In the genomic region with DNA sequence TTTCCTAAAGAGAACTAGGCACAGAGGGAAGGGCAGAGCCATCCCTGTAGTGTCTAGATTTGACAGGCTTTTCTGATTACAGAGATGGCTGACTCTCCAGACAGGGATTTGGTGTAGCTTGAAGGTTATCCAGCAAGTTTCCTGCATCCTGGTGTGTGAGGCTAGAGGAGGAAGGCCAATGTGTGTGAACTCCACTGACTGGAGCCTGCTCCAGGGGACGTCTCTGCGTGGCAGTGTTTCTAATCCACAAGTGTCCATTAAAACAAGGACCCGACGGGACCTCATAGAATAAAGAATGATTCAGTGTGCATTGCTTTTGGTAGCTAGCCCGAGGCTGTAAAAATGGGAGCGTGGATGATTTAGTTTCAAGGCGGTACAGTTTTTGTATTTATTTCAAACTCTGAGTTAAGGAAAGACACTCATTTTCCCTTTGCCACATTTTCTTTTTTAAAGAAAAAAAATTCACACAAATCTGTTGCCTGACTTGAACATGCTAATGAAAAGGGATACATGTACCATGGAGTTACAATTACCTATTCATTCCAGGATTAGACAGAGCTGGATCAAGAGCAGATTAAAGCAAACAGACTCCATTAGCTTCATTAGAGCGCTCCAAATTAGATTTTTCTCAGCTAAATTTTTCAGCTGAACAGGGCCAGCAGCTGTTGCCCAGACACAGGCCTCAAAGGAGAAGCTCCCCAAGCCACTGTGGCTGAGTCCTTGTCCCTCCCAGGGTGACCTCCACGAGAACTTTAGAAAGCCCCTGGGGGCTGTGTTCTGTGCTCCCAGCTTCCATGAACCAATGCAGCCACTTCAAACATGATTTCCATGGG, we compare ENCODE assay signal across 18 mouse cellular contexts. TPM values are rescaled to one million over a fixed set of nuclear protein-coding genes. Genes with fewer than 3 reads are reported as not detected.
DNase-seq lines count a peak whose midpoint lies in the region; ATAC-seq and TF ChIP-seq lines count a peak whose summit lies in the region.
"Had no signal": no experiment of that assay in that cellular context is flagged by ENCODE, and none has a peak within 500 bp of the region (broad histone marks: within the 10 kb centered on the region; RNA-seq: fewer than 3 reads in every experiment).

No protein-coding gene starts in this region.

- H3K9me3 ChIP-seq in forebrain, embryonic 10.5 days: no peaks in the 10 kb centered on the region
- no peaks in the 10 kb centered on the region for H3K9me3 ChIP-seq in forebrain, postnatal 0 days (ENCODE audit: low read length)
- H3K9me3 ChIP-seq in midbrain, embryonic 16.5 days (replicated peaks; ENCODE audit: control insufficient read depth, low read length, poor library complexity, severe bottlenecking): no peaks in the 10 kb centered on the region
- H3K9me3 ChIP-seq: heart, embryonic 12.5 days; limb, embryonic 15.5 days had no signal

- H3K4me1 ChIP-seq in forebrain, embryonic 10.5 days: peaks cover 21% of the 10 kb centered on the region
- H3K4me1 ChIP-seq in forebrain, postnatal 0 days (ENCODE audit: insufficient read depth): no peaks in the 10 kb centered on the region
- peaks cover 9% of the 10 kb centered on the region; the same call in 1 of the 2 replicates for H3K4me1 ChIP-seq in midbrain, embryonic 16.5 days (ENCODE audit: control insufficient read depth, insufficient read depth, low read length)
- H3K4me1 ChIP-seq: limb, embryonic 15.5 days had no signal

- H3K9ac ChIP-seq in forebrain, postnatal 0 days: no peak overlapping the region
- no peak overlapping the region for H3K9ac ChIP-seq in midbrain, embryonic 16.5 days (ENCODE audit: low read depth, low read length)
- H3K9ac ChIP-seq: heart, embryonic 12.5 days; limb, embryonic 15.5 days; liver, postnatal 0 days had no signal

- peak; percentile 19 for DNase-seq in kidney, postnatal 10 days
- no peak for DNase-seq in kidney, postnatal 14 days
- DNase-seq in forebrain, embryonic 10.5 days (ENCODE audit: extremely low spot score, low spot score): peak; percentile 19
- DNase-seq in forebrain, postnatal 0 days: no peak
- DNase-seq in gastrocnemius, postnatal 14 days: no peak
- DNase-seq in gastrocnemius, postnatal 10 days: no peak
- no peak for DNase-seq in testis, postnatal 14 days (ENCODE audit: low spot score)
- DNase-seq: adrenal gland, postnatal 14 days; cerebellum, postnatal 36 days; gastrocnemius, postnatal 25 days; heart, postnatal 36 days; kidney, adult 11 months; liver, postnatal 0 days; lung, postnatal 36 days; thymus, postnatal 4 days had no signal

- 41% methylated on average over 9 of the region's 9 CpGs for WGBS in forebrain, embryonic 10.5 days
- 8% methylated on average over 9 of the region's 9 CpGs for WGBS in forebrain, postnatal 0 days
- 17% methylated on average over 9 of the region's 9 CpGs for WGBS in midbrain, embryonic 16.5 days

- H3K36me3 ChIP-seq in forebrain, embryonic 10.5 days (replicated peaks): no peaks in the 10 kb centered on the region
- no peaks in the 10 kb centered on the region for H3K36me3 ChIP-seq in forebrain, postnatal 0 days (ENCODE audit: insufficient read depth)
- no peaks in the 10 kb centered on the region for H3K36me3 ChIP-seq in midbrain, embryonic 16.5 days (ENCODE audit: control insufficient read depth, insufficient read depth, low read length)
- H3K36me3 ChIP-seq: heart, embryonic 12.5 days; limb, embryonic 15.5 days had no signal

- peaks cover 29% of the 10 kb centered on the region for H3K27me3 ChIP-seq in forebrain, embryonic 10.5 days (ENCODE audit: poor library complexity, severe bottlenecking)
- no peaks in the 10 kb centered on the region for H3K27me3 ChIP-seq in forebrain, postnatal 0 days (ENCODE audit: insufficient read depth, low read length)
- H3K27me3 ChIP-seq in midbrain, embryonic 16.5 days (ENCODE audit: control insufficient read depth, insufficient read depth, low read depth, low read length): no peaks in the 10 kb centered on the region
- H3K27me3 ChIP-seq: heart, embryonic 12.5 days; limb, embryonic 15.5 days had no signal

- ATAC-seq in forebrain, postnatal 0 days: 0 out of 2 replicates have a peak, but pooled peaks have one; percentile 38
- ATAC-seq in midbrain, embryonic 16.5 days: 0 out of 2 replicates have a peak, but pooled peaks have one; percentile 45
- ATAC-seq: liver, postnatal 0 days had no signal

- H3K4me2 ChIP-seq in forebrain, postnatal 0 days (ENCODE audit: low read depth): no peak overlapping the region
- H3K4me2 ChIP-seq in midbrain, embryonic 16.5 days (ENCODE audit: low read length): no peak overlapping the region
- H3K4me2 ChIP-seq: heart, embryonic 12.5 days; limb, embryonic 15.5 days had no signal

- intact Hi-C loops in gastrocnemius, postnatal 14 days (cut with DNase I; ENCODE audit: low total_unique reads): no loop called here

- H3K4me3 ChIP-seq in forebrain, embryonic 10.5 days: no peak overlapping the region
- H3K4me3 ChIP-seq in forebrain, postnatal 0 days (ENCODE audit: low read depth, low read length): no peak overlapping the region
- H3K4me3 ChIP-seq in midbrain, embryonic 16.5 days (ENCODE audit: low read depth, low read length): no peak overlapping the region
- H3K4me3 ChIP-seq: heart, embryonic 12.5 days; limb, embryonic 15.5 days had no signal

- no peak for TF ChIP-seq CTCF in forebrain, postnatal 0 days (IDR thresholded peaks at IDR 0.05; ENCODE audit: low read depth)

- peak overlapping the region; percentile 64 for H3K27ac ChIP-seq in forebrain, embryonic 10.5 days
- no peak overlapping the region for H3K27ac ChIP-seq in forebrain, postnatal 0 days (ENCODE audit: low read depth, low read length)
- no peak overlapping the region for H3K27ac ChIP-seq in midbrain, embryonic 16.5 days (ENCODE audit: low read length)
- H3K27ac ChIP-seq: limb, embryonic 15.5 days had no signal

RNA-seq across cellular contexts. Expression of gene Amer2, which starts 11.5 kb away (rescaled TPM):
- 7.7 and 9.6 TPM in 2 replicates for polyA plus RNA-seq in forebrain, embryonic 10.5 days (2016; fragmentation: Nextera tagmentation; extraction: Ambion mirVana)
- total RNA-seq in forebrain, postnatal 0 days (2014; rRNA removed): 31.6 and 42.2 TPM in 2 replicates
- polyA plus RNA-seq in forebrain, postnatal 0 days (2015; fragmentation: Nextera tagmentation; extraction: Ambion mirVana): 14.4 and 28.7 TPM in 2 replicates
- 20.8 and 24.1 TPM in 2 replicates for polyA plus RNA-seq in midbrain, embryonic 16.5 days (2015; fragmentation: Nextera tagmentation; extraction: Ambion mirVana)
- under 1 TPM; 0.11 to 0.16 TPM for total RNA-seq in gastrocnemius, postnatal 14 days (2021)
- total RNA-seq in gastrocnemius, postnatal 10 days (2021): under 1 TPM; 0.21 to 0.25 TPM
- total RNA-seq: heart, postnatal 36 days had no signal

Comparison
In these comparisons a context has a peak if more than half of its experiments do, and no peak if none do; other contexts are left out.
1. DNase-seq: peak in kidney, postnatal 10 days (single experiment) and forebrain, embryonic 10.5 days (single experiment); none in kidney, postnatal 14 days (single experiment), forebrain, postnatal 0 days (single experiment), gastrocnemius, postnatal 14 days (single experiment), gastrocnemius, postnatal 10 days (single experiment) and testis, postnatal 14 days (single experiment).
2. RNA of gene Amer2, which starts 11.5 kb away (total RNA-seq): 31.6 to 42.2 TPM in forebrain, postnatal 0 days; 0.21 to 0.25 TPM in gastrocnemius, postnatal 10 days and 0.11 to 0.16 TPM in gastrocnemius, postnatal 14 days; every median in the first group is over 10 times any median in the second.